Mouse (Mus musculus) kidney, adult 8-10 months (tissue): ENCODE measurements around the gene Rps19bp1.

Source experiments
- DNase-seq, 2 experiments: peaks; one replicate each; pipeline ENCODE4 v3.0.0; 2022

Gene Rps19bp1

GRCm38 (mm10) chr15:80217476-80217875 lies 46.6 kb downstream of the Rps19bp1 start:
- no peak for DNase-seq

DNA sequence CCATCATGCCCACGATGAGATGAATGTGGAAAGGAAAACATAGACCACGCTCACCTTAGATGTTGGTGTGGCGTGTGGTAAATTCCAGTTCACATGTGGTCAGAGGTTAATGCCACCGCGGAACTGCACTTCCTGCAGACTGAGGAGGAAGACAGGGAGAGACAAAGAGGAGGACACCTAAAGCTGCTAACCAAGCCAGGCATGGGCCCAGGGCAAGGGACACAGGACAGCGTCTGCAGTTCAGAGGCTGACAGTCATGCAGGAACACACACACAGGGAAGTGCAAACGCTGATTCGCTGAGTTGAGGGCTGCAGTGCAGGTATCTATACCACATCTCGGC lies 47.7 kb downstream of the Rps19bp1 start:
- no peak for DNase-seq

DNA sequence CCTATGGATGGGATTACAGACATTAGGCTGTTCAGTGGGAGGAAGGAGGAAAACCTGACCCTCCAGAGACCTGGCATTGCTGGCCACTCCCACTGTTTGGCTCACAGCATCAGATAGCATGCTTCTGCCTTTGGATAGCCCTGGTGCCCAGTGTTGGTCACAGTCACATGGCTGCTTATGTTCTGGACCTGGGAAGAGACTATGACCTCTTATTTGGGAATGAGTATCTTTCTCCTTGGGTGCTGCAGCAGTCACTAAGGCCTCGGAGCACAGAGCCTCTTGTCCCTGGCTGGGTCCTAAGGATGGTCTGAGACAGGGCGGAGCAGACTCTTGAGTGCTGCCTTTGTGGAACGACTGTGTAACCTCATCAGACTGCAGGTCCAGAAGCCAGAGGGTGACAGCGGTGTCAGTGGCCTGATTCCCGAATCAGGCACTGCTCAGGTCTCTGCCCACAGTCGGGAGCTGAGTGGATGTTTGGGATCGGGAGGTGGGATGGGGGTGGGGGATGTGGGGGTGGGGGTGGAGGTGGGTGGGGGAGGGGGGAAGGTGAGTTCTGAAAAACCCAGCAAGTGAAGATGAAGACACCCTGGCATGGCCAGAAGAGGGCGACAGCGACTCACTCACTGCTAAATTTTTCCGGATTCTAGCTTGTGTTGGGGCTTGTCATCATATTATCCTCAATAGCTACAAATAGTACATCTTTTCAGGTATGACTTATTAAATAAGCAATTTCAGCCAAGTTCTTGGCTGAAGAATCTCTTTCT lies 48.2 kb downstream of the Rps19bp1 start:
- no peak for DNase-seq

DNA sequence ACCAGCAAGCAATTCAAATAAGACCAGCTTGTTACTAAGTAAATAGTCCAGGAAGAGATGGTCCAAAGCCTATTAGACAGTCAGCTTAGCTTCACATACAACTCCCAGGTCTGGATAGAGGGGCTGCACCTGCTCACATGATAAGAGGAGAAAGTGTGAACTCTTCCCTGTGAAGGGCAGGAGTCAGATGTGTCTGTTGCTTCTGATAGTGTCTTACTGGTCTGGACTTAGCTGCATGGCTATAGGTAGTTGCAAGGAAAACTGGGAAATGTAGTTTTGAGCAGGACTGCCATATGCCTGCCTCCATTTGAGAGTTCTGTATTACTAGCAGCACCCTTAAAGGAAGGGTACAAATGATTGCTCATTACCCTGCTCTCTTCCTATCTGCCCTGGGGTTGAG lies 50.4 kb downstream of the Rps19bp1 start:
- DNase-seq: no peak
